Mouse (Mus musculus): ENCODE measurements around the gene Qars.

Qars gene

GRCm38 (mm10) chr9:108486973-108487530 is 20.5 kb upstream of the Qars start:
- no peak for DNase-seq (ENCODE audit: low spot score in 2 of 2)

- DNase-seq (ENCODE audit: low spot score in 2 of 2): no peak
Observed at GRCm38 (mm10) chr9:108488403-108488802, 19.1 kb upstream of the Qars start.

GRCm38 (mm10) chr9:108489215-108489614 is 18.3 kb upstream of the Qars start:
- DNase-seq (ENCODE audit: low spot score in 2 of 2): no peak

- DNase-seq (ENCODE audit: low spot score in 2 of 2): peak in 1 of 2 experiments; percentile 42
Observed at GRCm38 (mm10) chr9:108489702-108490558, 17.6 kb upstream of the Qars start.

- DNase-seq (ENCODE audit: low spot score in 2 of 2): peak; percentile 91 to 96
Observed at GRCm38 (mm10) chr9:108490559-108491285, 16.8 kb upstream of the Qars start, which contains the start of gene Usp19. Gene Usp19, plus strand, starts transcription at chr9:108490602.

- DNase-seq (ENCODE audit: low spot score in 2 of 2): no peak
Observed at GRCm38 (mm10) chr9:108491286-108491580, 16.3 kb upstream of the Qars start.

GRCm38 (mm10) chr9:108492043-108492750 is 15.3 kb upstream of the Qars start:
- DNase-seq (ENCODE audit: low spot score in 2 of 2): no peak

- DNase-seq (ENCODE audit: low spot score in 2 of 2): no peak
Observed at GRCm38 (mm10) chr9:108493246-108493645, 14.3 kb upstream of the Qars start.

GRCm38 (mm10) chr9:108494146-108494825 is 13.2 kb upstream of the Qars start:
- no peak for DNase-seq (ENCODE audit: low spot score in 2 of 2)

- DNase-seq (ENCODE audit: low spot score in 2 of 2): no peak
Observed at GRCm38 (mm10) chr9:108494905-108495304, 12.6 kb upstream of the Qars start.

GRCm38 (mm10) chr9:108499231-108499630 is 8.3 kb upstream of the Qars start:
- DNase-seq (ENCODE audit: low spot score in 2 of 2): no peak

- peak in 1 of 2 experiments; percentile 53 for DNase-seq (ENCODE audit: low spot score in 2 of 2)
Observed at GRCm38 (mm10) chr9:108499943-108500342, 7.6 kb upstream of the Qars start.

GRCm38 (mm10) chr9:108506901-108507300 is 605 bp upstream of the Qars start:
- DNase-seq (ENCODE audit: low spot score in 2 of 2): no peak

GRCm38 (mm10) chr9:108508776-108509175 is 1.3 kb downstream of the Qars start:
- DNase-seq (ENCODE audit: low spot score in 2 of 2): no peak

GRCm38 (mm10) chr9:108516380-108517251 is 9.1 kb downstream of the Qars start, which contains the start of gene Qrich1:
Gene Qrich1, plus strand, starts transcription at chr9:108516806.
- peak; percentile 91 to 93 for DNase-seq (ENCODE audit: low spot score in 2 of 2)

- peak; percentile 79 to 83 for DNase-seq (ENCODE audit: low spot score in 2 of 2)
Observed at GRCm38 (mm10) chr9:108517253-108517930, 9.9 kb downstream of the Qars start.

- DNase-seq (ENCODE audit: low spot score in 2 of 2): no peak
Observed at GRCm38 (mm10) chr9:108517931-108518332, 10.4 kb downstream of the Qars start.

GRCm38 (mm10) chr9:108521604-108522003 is 14.1 kb downstream of the Qars start:
- no peak for DNase-seq (ENCODE audit: low spot score in 2 of 2)

- DNase-seq (ENCODE audit: low spot score in 2 of 2): no peak
Observed at GRCm38 (mm10) chr9:108523341-108523740, 15.8 kb downstream of the Qars start.

- no peak for DNase-seq (ENCODE audit: low spot score in 2 of 2)
Observed at GRCm38 (mm10) chr9:108525400-108525799, 17.9 kb downstream of the Qars start.

Measured in urinary bladder, postnatal 4 days (tissue).